Mouse (Mus musculus) heart, postnatal 0 days (tissue): ENCODE data around the gene Erlin1.

Experiments used
- CTCF ChIP-seq: IDR thresholded peaks from 2 replicates; pipeline ENCODE4 v1.5.1; 2016; ENCODE audit warnings: antibody characterized with exemption, control low read depth, low read depth
- EP300 ChIP-seq: IDR thresholded peaks from 2 replicates; pipeline ENCODE4 v1.6.1; 2016; ENCODE audit warnings: antibody characterized with exemption, low read depth

DNA sequence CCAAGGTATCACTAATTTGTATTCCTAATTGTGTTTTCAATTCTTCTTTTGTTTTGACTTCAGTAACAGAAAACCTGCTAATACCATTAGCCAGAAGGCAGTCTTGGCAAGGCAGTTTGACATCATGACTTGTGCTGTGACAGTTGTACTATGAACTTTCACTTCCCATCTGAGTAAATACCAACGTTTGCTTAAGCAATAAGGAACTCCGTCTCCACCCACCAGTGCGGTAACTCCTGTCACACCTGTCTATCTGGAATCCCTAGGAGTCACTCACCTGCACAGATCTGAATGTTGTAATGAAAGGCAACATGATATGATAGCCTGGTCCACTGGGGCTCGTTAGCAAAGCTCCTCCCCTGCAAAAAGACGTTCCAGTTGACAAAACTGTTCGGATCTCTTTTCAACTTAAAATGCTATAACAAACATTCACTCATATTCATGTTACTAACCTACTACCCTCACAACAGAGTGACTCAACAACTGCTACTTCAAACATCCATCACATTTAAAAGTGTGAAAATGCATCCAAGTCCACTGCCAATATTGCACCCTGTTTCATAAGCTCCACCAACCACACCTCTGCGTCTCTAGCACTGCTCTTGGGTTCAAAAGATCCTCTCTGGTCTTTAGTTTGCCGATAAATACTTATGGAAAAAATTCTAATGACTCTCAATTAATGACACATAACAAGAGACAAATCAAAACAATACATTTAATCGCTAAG lies 2.1 kb downstream of the Erlin1 start:
- no peak for TF ChIP-seq CTCF
- no peak for TF ChIP-seq EP300
